Mouse (Mus musculus) spleen, postnatal 10 days (tissue): ENCODE data around the gene Sesn1.

Source experiments
- DNase-seq, 2 experiments: peaks; one replicate each; pipeline ENCODE4 v3.0.0; 2021 to 2022; ENCODE audit warnings: low spot score in 2 of 2

Sesn1 gene

DNA sequence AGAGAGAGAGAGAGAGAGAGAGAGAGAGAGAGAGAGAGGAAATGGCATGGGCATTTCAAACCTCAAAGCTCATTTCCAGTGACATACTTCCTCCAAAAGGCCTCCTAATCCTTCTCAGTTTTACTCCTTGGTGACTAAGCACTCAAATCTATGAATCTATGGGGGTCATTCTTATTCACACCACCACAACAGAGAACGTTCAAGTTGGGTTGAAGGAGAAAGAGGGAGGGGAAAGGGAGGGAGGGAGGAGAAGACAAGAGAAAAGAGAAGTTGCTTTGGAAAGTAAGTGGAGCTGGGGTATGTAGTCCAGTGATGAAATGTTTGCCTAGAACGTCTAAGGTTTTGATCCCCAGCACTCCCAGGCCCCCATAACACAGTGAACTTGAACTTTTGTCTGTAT, 60.4 kb downstream of the Sesn1 start:
- no peak for DNase-seq

DNA sequence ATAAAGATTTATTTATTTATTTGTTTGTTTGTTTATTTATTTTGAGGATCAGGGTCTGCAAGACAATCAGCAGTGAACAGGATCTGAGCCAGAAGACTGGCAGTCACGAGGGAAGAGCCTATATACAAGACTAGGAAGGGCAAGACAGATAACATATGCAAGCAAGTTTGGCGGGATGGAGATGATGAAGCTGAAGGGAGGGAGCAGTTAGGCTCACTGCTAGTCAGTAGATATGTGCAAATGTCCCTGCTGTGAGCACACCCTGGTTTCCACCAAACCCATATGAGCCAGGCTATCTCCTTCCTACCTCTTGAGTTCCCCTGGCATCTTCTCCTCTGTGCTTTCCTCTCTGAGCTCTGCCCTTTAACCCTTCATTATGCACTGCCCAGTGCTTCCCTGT, 61.8 kb downstream of the Sesn1 start:
- DNase-seq: no peak

DNA sequence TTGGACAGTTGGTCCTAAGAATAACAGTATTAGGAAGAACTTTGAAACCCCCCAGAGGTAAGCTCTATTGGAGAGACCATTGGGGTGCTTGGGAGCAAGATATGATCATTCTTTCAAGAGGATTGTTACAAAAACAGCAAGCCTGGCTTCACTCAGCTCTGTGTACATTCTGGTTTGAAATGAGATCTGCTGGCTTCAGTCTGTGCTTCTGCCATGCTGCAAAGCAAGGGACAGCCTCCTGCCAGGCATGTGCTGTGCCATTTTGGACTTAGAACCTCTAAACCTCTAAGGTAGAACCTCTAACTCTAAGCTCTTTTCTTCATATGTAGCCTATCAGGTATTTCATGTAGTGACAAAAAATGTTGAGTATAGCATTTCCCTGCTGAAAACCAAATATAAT, 65.9 kb downstream of the Sesn1 start:
- no peak for DNase-seq

DNA sequence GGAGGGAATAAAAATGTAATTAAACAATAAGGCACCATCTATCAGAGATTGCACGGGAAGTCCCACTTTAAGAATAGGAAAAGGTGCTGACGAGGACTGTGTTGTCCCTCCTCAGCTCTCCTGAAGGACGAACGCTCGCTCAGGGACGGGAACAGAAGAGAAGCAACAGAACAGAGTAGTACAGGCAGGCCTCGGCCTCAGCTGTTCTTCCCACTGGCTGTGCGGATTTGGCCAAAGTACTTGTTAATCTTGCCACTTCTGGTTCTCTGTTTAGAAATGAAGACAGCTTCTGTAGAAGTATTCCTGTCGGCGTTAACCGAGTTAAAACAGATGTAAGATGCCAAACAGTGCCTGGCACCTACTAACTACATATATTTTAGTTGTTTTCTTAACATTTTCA, 68.6 kb downstream of the Sesn1 start:
- DNase-seq: no peak

DNA sequence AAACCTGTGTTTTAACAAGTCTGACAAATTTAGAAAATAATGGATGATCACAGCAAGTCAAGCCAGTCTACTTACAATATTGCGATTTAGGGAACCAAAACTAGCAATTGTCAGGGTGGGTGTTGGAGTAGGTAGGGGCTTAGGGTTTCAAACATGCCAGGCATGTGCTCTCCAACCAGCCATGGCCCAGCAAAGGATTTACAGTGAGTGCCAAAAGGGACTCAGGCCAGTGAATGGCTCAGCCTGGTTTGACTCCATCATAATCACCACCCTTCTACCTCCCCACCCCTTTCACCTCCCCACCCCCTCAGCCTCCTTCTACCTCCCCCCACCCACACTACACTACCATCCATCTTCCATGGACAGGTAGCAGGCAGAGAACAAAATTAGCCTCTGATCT, 69.9 kb downstream of the Sesn1 start:
- no peak for DNase-seq

DNA sequence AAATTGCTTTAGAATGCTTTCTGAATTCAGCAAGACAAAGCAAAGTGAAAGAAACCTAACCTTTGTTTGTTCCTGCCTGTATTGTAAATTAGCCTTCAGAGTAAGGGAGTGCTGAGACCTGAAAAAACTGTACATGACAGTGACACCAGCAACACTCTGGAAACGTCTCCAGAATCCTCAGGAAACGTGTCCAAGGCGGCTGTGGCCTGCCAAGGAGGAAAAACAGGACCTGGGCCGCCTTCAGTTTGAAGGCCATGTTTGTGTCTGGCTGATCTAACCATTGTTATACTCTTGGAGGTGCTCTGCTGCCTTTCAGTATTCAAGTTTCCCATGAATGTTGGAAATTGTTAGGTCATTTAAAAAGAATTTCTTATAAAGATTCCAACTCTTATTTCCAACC, 70.5 kb downstream of the Sesn1 start:
- DNase-seq: no peak

DNA sequence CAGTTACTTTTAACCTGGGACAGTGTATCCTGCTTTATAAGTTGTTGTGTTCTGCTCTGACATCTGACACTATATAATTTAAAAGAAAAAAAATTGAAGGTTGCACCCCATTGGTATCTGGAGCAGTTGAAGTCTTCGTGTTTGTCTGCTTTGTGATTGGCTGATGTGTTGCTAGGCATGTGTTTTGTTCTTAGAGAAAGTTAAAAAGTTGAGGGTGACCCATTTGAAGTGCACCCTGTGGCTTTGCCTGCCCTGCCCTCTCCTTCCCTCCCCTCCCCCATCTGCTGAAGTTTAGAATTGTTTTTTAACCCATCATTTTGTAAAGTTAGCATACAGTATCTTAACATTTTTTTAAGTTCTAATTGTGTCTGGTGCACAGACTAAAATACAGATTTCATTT, 71.0 kb downstream of the Sesn1 start:
- no peak for DNase-seq

DNA sequence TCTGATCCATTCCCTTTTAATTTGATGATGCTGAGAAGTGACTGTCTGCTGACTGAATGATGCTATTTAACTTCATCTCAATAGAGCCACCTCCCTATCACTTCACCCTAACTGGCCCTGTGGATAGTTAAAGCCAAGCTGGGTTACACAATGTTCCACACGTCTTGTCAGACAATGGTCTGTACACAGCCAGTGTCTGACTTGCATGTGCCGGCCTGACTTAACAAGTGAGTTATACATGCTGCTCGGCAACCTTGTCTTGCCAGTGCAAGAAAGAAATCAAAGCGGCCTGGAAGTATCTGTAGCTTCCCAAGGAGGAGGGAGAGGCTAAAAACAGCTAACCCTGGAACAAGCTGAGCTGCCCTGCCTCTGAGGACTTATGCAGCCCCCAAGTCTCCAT, 71.7 kb downstream of the Sesn1 start:
- no peak for DNase-seq

DNA sequence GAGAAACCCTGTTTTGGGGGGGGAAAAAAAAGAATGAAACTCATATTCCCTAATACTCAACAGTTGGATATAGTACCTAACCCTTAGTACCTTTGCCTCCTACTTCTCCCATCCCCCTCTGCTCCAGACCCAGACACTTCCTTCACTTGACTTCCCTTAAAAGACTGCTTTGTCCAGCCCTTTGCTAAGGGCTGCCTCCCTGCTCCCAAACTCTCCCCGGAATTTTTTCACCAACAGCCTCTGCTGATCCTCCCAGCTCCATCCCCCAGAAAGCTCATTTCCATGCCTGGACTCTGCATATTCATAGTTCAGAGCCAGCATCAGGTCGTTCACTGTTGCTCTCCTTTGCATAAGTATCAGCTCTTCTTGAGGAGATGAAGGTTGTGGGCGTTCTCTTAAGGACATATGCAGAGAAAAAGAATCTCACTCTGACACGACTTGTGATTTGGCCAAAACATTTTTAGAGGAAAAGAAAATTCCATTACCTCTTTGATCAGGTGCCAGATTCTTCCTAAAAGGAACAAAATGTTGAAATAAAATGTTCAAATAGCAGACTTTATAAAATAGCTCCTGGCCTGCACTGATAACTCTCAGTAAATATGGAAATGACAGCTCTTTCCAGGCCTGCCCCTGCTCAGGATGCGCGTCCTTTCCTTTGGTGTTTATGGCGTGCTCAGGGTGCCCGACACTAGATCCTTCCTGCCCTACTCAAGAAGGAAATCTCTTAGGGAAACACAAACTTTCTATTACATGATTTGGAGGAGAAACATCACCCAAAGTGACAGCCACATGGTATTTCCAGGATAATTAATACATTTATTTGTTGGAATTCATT, 74.2 kb downstream of the Sesn1 start:
- DNase-seq: no peak

DNA sequence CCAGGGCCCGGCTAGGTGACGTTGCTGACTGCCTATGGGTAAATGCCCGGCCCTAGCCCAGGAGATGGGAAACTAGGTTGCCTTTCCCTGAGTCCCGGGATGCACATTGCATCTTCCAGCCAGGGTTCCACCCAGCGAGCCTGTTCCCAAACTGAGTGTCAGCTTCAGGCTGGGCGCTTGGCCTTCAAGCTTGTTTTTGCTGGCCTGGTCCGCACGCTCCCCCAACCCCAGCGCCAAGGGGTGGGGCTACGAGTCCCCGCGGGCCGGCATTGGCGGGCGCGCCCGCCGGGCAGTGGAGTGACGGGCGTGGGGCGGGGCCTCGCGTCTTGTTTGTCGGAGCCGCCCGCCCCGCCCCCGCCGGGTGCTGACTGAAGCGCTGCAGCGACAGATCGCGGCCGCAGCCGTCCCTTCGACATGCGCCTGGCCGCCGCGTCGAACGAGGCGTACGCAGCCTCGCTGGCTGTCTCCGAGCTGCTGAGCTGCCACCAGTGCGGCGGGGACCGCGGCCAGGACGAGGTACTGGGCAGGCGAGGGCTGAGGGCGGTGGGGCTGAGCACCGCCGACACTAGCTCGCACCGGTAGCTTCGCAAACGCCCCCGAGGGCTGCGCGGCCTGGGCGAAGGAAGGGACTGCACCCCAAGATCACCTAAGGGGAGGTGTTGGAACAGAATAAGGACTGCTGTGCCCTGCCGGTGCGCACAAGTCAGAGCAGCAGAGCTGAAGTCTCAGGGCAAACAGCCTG, 77.5 kb downstream of the Sesn1 start:
- peak; percentile 89 to 99 for DNase-seq

DNA sequence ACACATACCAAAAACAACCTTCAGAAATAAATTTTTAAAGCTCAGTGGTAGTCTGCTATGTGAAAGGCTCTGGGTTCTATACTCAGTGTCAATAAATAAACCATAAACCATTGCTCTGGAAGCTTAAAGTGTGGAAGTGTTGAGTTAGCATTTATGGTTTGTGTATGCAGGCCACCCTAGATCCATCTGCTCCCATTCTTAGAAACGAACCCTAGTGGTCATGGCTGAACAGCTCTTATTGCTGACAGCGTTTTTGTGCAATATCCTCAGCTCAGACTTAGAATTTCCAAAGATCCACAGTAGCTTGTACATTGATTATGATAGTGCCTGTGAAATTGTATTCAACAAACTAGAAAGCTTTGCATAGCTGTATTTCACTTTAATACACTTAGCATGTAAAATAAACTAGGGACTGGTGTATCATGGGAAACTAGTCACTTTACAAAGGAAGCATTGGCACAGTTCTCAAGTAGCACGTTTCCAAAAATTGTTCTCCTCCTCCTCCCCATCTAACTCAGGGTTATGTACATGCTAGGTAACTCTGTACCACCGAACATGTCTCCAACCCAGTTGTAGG, 78.7 kb downstream of the Sesn1 start:
- DNase-seq: peak in 1 of 2 experiments; percentile 39

DNA sequence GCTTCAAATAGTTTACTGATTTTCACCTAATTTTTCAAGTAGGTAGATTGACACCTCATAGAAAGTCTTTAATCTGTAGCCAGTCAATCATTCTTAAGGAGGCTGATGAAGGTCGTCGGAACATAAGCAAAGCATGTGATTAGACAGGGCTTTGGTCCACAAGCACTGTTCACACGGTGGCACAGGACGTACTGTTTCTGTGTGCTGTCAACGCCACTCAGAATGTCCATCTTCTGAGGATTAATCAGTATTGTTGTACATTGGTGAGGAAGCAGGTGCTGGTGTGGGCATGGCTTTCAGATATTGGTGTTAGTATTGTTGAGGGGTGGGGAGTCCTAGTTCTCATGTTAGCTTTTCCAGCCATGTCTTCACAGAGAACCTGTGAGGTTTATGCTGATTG, 79.8 kb downstream of the Sesn1 start:
- DNase-seq: no peak

DNA sequence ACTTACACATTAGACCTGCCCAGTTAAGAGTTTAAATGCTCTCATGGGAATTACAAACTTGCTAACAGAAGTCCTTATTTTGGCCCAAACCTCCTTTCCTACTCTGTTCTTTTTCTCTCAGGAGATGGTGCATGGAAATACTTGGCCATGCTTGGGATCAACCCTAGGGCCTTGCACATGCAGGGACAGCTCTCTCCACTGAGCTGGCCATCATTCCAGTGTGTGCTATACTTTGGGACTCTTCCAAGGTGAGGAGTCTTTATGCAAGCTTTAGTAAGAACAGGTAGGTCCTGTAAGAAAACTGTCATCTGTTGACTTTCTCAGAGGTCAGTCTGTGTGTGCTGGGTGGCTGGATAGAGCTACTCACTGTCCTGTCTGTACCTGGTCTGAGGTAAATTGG, 80.8 kb downstream of the Sesn1 start:
- DNase-seq: no peak

DNA sequence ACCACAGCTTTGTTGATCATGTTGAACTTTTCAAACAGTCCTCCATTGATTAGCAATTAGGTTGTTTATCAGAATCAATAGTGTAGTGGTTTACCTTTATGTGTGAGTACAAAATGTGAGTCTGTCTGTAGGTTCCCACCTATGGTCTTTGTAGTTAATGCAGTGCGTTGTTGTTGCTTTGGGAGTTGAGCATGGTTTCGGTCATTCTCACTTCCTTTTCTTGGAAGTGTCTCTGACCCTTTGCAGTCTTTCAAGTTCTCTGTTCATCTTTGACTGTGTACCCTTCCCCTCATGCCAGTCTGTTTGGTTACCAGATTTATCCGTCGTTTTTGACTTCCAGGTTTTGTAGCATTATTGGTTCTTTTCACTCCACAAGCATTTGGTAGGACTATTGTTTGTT, 81.6 kb downstream of the Sesn1 start:
- no peak for DNase-seq

DNA sequence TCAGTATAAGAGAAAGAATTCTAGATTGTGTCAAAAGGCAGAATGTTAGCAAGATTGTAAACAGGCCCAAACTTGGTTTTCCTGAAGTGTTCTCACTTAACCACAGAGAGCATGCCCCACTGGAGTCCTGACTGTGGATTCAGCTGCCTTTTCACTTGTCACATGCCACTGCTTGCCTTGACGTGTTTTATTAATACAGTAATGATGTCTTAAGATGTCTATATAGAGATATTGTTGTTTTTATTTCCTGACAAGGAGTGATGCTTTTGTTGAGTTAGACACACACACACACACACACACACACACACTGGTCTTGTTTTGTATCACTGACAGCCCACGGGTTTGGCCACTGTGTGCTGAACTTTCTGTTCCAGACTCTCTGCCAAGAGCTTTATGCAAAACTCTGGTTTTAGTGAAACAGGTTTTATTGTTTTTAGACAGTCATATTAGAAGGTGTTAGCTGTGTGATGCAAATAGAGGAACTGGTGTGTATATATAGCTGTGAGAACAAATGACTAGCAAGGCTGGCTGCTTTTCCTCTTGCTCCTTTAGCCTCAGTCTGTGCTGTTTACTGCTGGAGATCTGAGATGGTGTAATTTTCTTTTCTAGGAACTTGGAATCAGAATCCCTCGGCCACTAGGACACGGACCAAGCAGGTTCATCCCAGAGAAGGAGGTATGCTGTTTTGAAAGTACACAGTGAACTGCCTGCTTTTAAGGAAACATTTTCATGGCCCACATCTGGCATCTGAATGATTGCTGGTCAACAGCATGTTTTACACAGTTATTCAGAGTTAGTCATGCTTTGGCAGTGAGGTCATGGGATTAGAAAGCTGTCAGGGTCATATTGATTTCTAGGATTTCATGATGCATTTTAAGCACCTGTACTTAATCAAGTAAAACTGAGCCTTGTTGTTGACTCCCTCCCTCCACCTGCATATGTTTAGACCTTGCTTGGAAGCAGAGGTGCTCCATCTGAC, 84.0 kb downstream of the Sesn1 start:
- no peak for DNase-seq

DNA sequence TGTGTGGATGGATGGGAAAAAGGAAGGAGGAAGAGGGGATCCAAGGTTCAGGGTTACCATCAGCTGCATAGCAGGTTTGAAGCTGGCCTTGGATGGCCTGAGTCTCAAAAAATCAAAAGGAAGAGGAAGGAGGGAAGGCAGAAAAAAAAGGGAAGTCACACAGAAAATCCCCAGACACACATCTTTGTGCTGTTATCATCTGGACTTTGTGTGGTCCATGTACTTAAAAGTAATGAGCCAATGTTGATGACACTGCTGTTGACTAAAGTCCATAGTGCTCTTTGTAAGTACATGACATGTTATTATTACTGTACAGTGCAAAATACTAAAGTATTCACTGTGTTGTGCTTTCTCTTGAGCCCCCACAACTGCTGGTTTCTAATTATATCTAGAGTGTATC, 86.7 kb downstream of the Sesn1 start:
- no peak for DNase-seq

DNA sequence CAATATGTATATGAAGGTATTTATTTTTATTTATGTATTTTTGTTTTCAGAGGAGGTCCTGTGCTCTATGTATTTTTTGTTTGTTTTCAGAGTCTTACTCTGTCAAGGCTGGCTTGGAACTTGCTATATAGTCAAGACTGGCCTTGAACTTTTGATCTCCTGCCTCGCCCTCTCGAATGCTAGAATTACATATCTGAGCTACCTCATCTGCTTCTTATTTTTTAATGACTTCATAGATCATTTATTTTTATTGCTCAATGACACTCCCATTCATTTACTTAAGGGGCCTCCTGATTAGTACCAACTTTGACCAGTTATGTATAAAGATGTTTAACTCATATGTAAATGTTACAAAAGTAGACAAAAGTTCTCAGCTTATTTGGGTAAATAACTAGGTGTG, 87.1 kb downstream of the Sesn1 start:
- no peak for DNase-seq

DNA sequence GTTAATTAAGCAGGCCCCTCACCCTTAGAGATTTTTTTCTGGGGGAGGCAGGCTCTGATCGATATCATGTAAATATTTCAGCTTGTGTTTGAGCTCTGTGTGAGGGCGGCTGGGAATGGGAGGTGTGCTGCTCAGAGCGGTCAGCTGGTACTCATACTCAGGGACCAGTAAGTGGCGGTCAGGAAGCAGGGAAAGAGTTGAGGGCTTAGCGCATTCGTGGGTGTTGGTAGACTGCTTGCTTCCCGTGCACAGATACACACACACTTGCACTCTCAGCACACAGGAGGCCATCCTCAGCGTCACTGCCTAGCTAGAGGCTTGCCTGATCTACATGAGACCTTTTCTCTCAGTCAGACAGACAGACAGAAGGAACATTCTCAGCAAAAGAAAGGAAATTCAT, 91.7 kb downstream of the Sesn1 start:
- no peak for DNase-seq

DNA sequence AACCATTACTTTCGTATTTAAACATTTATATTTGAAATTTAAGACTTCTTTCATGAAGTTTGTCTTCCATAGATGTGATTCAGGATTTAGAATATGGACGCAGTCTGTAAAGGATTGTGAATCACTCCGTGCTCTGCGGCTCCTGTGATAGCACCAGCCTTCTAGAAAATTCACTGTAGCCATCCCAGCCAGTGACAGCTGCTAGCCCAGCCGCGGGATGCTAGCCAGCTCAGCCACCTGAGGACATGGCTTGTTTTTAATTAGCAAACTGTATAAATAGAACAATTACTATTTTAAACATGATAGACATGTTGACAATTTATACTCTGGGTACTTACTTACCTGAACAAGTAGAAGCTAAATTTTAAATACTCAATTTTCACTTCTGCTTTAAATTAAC, 92.1 kb downstream of the Sesn1 start:
- DNase-seq: no peak

DNA sequence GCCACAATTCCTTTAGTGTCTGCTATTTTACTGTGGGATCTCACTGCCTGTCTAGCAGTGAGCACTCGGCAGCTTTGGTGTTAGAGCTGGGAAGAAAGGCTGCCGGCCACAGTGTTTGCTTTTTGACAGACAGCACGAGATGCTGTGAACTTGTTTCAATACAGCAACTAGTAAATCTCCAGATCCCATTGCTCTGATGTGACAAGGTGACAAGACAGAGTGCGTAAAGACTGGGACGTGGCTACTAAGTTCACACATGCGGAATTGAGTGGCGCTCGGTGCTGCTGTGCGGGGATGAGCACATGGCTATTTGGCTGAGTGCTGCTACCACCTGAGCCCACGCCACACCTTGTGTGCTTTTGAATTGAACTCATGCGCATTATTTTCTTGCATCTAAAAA, 97.7 kb downstream of the Sesn1 start:
- DNase-seq: no peak

DNA sequence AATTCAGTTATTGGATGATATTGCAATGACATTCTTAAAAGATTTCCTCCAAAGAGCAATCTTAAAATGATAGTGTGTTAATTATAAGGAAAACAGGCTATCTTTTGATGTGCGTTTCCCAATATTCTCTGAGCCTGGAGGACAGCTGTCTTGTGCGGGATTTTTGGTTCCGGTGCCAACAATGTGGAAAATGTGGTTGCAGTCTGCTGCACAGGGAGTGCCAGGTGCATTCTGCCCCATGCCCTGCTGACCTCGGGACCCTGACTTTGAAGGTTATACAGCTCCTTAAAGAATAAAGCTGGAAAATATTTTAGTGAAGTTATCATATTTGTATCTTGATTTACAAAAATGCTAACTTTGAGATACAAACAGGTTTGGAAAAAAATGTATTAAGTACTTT, 98.2 kb downstream of the Sesn1 start:
- DNase-seq: no peak

DNA sequence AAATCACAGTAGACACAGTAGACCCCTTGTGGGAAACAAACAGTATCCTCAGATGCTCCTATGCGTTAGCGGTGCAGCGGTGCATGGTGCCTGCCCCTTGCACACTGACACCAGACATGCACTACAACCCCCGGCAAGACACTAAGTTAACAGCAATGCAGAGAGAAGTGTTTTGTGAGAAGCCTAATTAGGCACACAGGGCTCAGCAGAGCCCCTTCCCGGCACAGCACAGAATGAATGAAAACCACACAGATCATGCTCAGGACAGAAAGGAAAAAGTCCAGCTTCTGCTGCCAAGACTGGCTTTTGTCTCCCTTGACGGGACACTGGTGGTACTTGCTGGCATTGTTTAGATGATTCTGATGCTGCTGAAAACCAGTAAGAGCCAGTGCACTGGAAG, 99.2 kb downstream of the Sesn1 start:
- DNase-seq: no peak
